Mouse (Mus musculus): ENCODE measurements around the gene Neurl3.

- TF ChIP-seq TAL1 (IDR thresholded peaks at IDR 0.05; ENCODE audit: low read length) (no peak), GATA1 (IDR thresholded peaks at IDR 0.05; ENCODE audit: low read length) (no peak)
Measured at GRCm38 (mm10) chr1:36299676-36300075, 25.2 kb upstream of the Neurl3 start.

Data from erythroblast, embryonic 14.5 days (primary cell).